Mouse (Mus musculus): ENCODE data around the gene Casp3. TPM values are rescaled to one million over a fixed set of nuclear protein-coding genes. Genes with fewer than 3 reads are reported as not detected.

Gene Casp3
- polyA plus RNA-seq, 1 experiment from 2014 or later = 20.7 TPM

DNA sequence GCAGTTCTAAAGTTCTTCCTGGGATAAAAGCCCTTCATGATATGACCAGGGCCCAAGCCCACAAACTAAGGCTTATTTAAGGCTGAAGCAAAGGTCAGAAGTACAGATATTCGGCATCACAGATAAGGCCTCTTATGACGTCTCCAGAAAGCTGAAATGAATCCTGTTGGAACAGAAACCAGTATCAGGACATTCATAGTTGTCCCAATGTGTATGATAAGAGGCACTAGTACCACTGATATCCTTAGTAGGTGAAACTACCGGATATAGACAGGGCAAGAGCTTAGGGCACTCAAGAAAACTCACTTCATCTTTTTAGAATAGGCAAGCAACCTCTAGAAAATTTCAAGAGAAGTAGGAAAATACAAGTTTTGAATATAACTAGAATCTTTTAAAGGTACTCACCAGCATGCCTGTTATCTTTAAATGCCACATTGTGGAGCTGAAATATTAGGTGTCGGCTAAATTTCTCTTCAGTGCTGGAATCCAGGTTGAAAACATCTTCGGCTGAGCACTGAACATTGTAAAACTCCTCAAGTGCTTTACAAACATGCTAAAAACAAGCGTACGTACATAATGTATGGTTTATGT, 17.7 kb upstream of the Casp3 start:
- DNase-seq = no peak
- Histone ChIP-seq H3K9ac (replicated peaks) (no peak overlapping the region), H3K4me1 (ENCODE audit: insufficient read depth) (0 out of 2 replicates have a peak, but pooled peaks cover 6% of the 10 kb centered on the region), H3K4me3 (ENCODE audit: low read depth, low read length) (no peak overlapping the region), H3K4me2 (ENCODE audit: low read depth, low read length) (no peak overlapping the region), H3K9me3 (ENCODE audit: low read length) (no peaks in the 10 kb centered on the region), H3K27me3 (ENCODE audit: insufficient read depth, low read length) (no peaks in the 10 kb centered on the region), H3K27ac (ENCODE audit: low read depth) (no peak overlapping the region), H3K36me3 (replicated peaks; ENCODE audit: insufficient read depth, low read length) (no peaks in the 10 kb centered on the region; the same call in 1 of the 2 replicates)
- ATAC-seq = no peak
- TF ChIP-seq CTCF (IDR thresholded peaks at IDR 0.05; ENCODE audit: low read depth) = no peak
- WGBS (ENCODE audit: insufficient replicate concordance) = 62% methylated on average over 7 of the region's 7 CpGs

DNA sequence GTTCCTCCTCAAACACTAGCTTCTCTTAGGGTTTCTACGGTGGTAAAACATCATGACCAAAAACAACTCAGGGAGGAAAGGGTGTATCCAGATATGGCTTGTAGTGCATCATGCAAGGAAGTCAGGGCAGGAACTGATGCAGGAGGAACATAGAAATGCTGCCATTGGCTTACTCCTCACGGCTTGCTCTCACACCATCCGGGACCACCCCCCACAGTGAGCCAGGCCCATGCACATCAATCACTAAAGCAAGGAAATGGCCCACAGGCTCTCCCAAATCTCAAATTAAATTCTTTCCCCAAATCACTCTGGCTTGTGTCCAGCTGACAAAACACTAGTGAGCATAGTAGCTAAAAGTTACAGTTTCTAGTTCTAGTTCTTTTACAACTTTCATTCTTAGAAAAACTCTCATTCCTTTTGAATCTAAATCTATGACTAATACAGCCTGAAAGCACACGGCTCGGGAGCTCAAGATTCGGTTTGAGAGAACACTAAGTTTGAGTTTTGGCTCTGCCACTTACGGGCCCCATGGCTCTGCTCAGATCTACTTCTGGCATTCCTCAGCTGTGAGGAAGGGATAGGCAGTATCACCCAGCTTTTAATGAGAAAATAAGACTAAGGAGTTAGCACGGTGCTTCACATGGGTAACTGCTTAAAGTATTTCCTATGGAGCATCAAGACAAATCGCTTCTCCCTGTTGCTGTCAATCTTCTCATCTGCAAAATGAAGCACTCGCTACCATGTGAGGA, 16.0 kb upstream of the Casp3 start:
- H3K9me3 ChIP-seq (ENCODE audit: low read length) = no peaks in the 10 kb centered on the region
- 62% methylated on average over 10 of the region's 10 CpGs for WGBS (ENCODE audit: insufficient replicate concordance)
- no peak overlapping the region for H3K27ac ChIP-seq (ENCODE audit: low read depth)
- no peak for TF ChIP-seq CTCF (IDR thresholded peaks at IDR 0.05; ENCODE audit: low read depth)
- TF ChIP-seq EP300 (IDR thresholded peaks at IDR 0.05; ENCODE audit: low read depth) = no peak
- ATAC-seq (no peak), DNase-seq (no peak)
- no peak overlapping the region for H3K9ac ChIP-seq (replicated peaks)
- no peaks in the 10 kb centered on the region for H3K4me1 ChIP-seq (ENCODE audit: insufficient read depth)
- H3K4me2 ChIP-seq (ENCODE audit: low read depth, low read length) = no peak overlapping the region
- H3K27me3 ChIP-seq (ENCODE audit: insufficient read depth, low read length) = no peaks in the 10 kb centered on the region
- H3K4me3 ChIP-seq (ENCODE audit: low read depth, low read length) = no peak overlapping the region
- H3K36me3 ChIP-seq (replicated peaks; ENCODE audit: insufficient read depth, low read length) = peaks cover 5% of the 10 kb centered on the region; the same call in 1 of the 2 replicates

DNA sequence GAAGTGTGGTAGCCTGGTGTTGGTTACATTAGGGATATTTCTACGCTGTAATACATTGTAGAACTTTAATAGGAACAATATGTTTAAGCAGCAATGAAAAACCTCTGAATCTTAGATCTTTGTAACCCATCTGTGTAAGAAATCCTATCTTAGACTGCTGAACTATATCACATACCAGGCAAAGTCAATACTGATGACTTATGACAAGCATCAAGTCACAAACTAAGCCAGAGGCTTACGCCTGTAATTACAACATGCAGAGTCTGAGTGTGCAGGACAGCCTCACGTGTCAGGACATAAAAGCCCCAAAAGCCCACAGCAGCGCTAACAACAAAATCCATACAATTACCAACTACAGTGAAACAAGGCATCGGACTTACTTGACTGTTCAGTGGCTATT, 13.5 kb upstream of the Casp3 start:
- ATAC-seq (no peak), DNase-seq (no peak)
- TF ChIP-seq EP300 (IDR thresholded peaks at IDR 0.05; ENCODE audit: low read depth) (no peak), CTCF (IDR thresholded peaks at IDR 0.05; ENCODE audit: low read depth) (no peak)
- H3K4me1 ChIP-seq (ENCODE audit: insufficient read depth) = no peaks in the 10 kb centered on the region
- H3K4me2 ChIP-seq (ENCODE audit: low read depth, low read length) = no peak overlapping the region
- peaks cover 5% of the 10 kb centered on the region; the same call in 1 of the 2 replicates for H3K36me3 ChIP-seq (replicated peaks; ENCODE audit: insufficient read depth, low read length)
- H3K9ac ChIP-seq (replicated peaks) = no peak overlapping the region
- no peak overlapping the region for H3K4me3 ChIP-seq (ENCODE audit: low read depth, low read length)
- H3K27ac ChIP-seq (ENCODE audit: low read depth) = no peak overlapping the region
- no peaks in the 10 kb centered on the region for H3K9me3 ChIP-seq (ENCODE audit: low read length)
- WGBS (ENCODE audit: insufficient replicate concordance) = 91% methylated on average over 5 of the region's 5 CpGs
- no peaks in the 10 kb centered on the region for H3K27me3 ChIP-seq (ENCODE audit: insufficient read depth, low read length)

- DNase-seq (no peak), ATAC-seq (peak; percentile 67)
- Histone ChIP-seq H3K9ac (replicated peaks) (no peak overlapping the region), H3K4me1 (ENCODE audit: insufficient read depth) (no peaks in the 10 kb centered on the region), H3K4me3 (ENCODE audit: low read depth, low read length) (no peak overlapping the region), H3K9me3 (ENCODE audit: low read length) (no peaks in the 10 kb centered on the region), H3K27me3 (ENCODE audit: insufficient read depth, low read length) (no peaks in the 10 kb centered on the region), H3K4me2 (ENCODE audit: low read depth, low read length) (no peak overlapping the region), H3K27ac (ENCODE audit: low read depth) (no peak overlapping the region), H3K36me3 (replicated peaks; ENCODE audit: insufficient read depth, low read length) (peaks cover 8% of the 10 kb centered on the region)
- TF ChIP-seq CTCF (IDR thresholded peaks at IDR 0.05; ENCODE audit: low read depth) (no peak), EP300 (IDR thresholded peaks at IDR 0.05; ENCODE audit: low read depth) (no peak)
- WGBS (ENCODE audit: insufficient replicate concordance) = 69% methylated on average over 1 of the region's 1 CpGs
Observed at GRCm38 (mm10) chr8:46606930-46607329, 10.2 kb upstream of the Casp3 start.

DNA sequence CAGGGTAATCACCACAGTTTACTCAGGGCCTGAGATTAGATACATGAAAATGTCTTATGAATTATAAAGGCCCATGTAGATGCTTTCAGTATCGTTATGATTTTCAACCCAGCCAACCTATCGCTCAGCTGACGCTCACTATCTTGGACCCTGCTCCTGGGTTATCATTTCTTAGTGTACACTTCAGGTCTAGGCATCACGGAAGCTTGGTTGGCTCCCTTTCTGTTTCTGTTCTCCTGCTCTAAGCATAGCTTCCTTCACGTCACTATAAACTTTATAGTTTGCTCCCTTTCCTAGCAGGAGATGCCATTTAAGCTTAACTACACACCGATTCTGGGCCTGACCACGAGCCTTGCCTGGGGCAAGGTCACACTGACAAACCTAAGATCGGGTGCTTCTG, 5.5 kb upstream of the Casp3 start:
- WGBS (ENCODE audit: insufficient replicate concordance) = 83% methylated on average over 8 of the region's 8 CpGs
- Histone ChIP-seq H3K4me1 (ENCODE audit: insufficient read depth) (peaks cover 7% of the 10 kb centered on the region), H3K9ac (replicated peaks) (no peak overlapping the region), H3K27me3 (ENCODE audit: insufficient read depth, low read length) (no peaks in the 10 kb centered on the region), H3K27ac (ENCODE audit: low read depth) (no peak overlapping the region), H3K4me3 (ENCODE audit: low read depth, low read length) (no peak overlapping the region), H3K9me3 (ENCODE audit: low read length) (no peaks in the 10 kb centered on the region), H3K36me3 (replicated peaks; ENCODE audit: insufficient read depth, low read length) (peaks cover 3% of the 10 kb centered on the region), H3K4me2 (ENCODE audit: low read depth, low read length) (no peak overlapping the region)
- ATAC-seq (no peak), DNase-seq (no peak)
- no peak for TF ChIP-seq CTCF (IDR thresholded peaks at IDR 0.05; ENCODE audit: low read depth)
- no peak for TF ChIP-seq EP300 (IDR thresholded peaks at IDR 0.05; ENCODE audit: low read depth)

DNA sequence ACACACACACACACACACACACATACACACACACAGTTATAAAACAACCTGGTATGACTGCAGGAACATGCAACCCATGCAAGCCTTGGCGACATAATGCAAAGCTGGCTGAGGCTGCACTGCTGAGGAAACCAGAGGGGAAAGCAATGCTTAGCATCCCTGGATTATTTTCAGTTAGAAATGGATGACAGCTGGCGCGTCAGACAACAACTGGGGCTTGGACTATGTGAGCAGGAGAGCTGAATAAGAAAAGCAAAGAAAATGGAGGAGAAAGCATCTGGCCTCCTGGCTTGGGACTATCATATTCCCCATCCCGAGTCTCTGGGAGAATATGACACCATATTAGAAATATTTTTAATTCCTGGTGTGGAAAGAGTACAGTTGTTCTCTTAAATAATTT, 4.2 kb upstream of the Casp3 start:
- H3K9me3 ChIP-seq (ENCODE audit: low read length) = no peaks in the 10 kb centered on the region
- TF ChIP-seq CTCF (IDR thresholded peaks at IDR 0.05; ENCODE audit: low read depth) = no peak
- TF ChIP-seq EP300 (IDR thresholded peaks at IDR 0.05; ENCODE audit: low read depth) = no peak
- no peak for ATAC-seq

More for the DNA sequence above, 4.2 kb upstream of the Casp3 start:
- Histone ChIP-seq H3K4me2 (ENCODE audit: low read depth, low read length) (no peak overlapping the region), H3K4me1 (ENCODE audit: insufficient read depth) (peaks cover 8% of the 10 kb centered on the region), H3K4me3 (ENCODE audit: low read depth, low read length) (no peak overlapping the region), H3K9ac (replicated peaks) (no peak overlapping the region), H3K27me3 (ENCODE audit: insufficient read depth, low read length) (no peaks in the 10 kb centered on the region), H3K27ac (ENCODE audit: low read depth) (no peak overlapping the region), H3K36me3 (replicated peaks; ENCODE audit: insufficient read depth, low read length) (peaks cover 3% of the 10 kb centered on the region)
- no peak for DNase-seq
- WGBS (ENCODE audit: insufficient replicate concordance) = 82% methylated on average over 4 of the region's 4 CpGs
